Mouse (Mus musculus) liver, embryonic 13.5 days (tissue): Measurements from ENCODE around the gene Fat2. TPM values are rescaled to one million over a fixed set of nuclear protein-coding genes. Genes with fewer than 3 reads are reported as not detected.

Experiments
- ATAC-seq: fragments of 200-750 bp; cut with Nextera tagmentation; 2 replicates; pipeline ENCODE4 v1.8.0; 2017; ENCODE audit warnings: low read depth, mild to moderate bottlenecking, moderate number of reproducible peaks, moderate library complexity
- DNase-seq: peaks from one replicate; pipeline ENCODE4 v3.0.0; 2022
- H3K27ac ChIP-seq: fragments of 300-500 bp; sonication (generic); 2 replicates; pipeline ENCODE4 v1.5.1; 2015; ENCODE audit warnings: moderate library complexity, mild to moderate bottlenecking, inconsistent platforms
- H3K27me3 ChIP-seq: fragments of 300-500 bp; sonication (generic); 2 replicates; pipeline ENCODE4 v1.6.1; 2015; ENCODE audit warnings: mild to moderate bottlenecking, inconsistent platforms
- H3K36me3 ChIP-seq: fragments of 300-500 bp; sonication (generic); 2 replicates; pipeline ENCODE4 v1.6.1; 2015; ENCODE audit warnings: mild to moderate bottlenecking, inconsistent platforms
- H3K4me1 ChIP-seq: fragments of 300-500 bp; sonication (generic); replicated peaks from 2 replicates; pipeline ENCODE4 v1.6.1; 2015; ENCODE audit warnings: inconsistent platforms
- H3K4me2 ChIP-seq: fragments of 300-500 bp; sonication (generic); 2 replicates; pipeline ENCODE4 v1.6.1; 2015; ENCODE audit warnings: inconsistent platforms, mild to moderate bottlenecking, moderate library complexity
- H3K4me3 ChIP-seq: fragments of 300-500 bp; sonication (generic); replicated peaks from 2 replicates; pipeline ENCODE4 v1.5.1; 2015; ENCODE audit warnings: mild to moderate bottlenecking, inconsistent platforms
- H3K9ac ChIP-seq: fragments of 300-500 bp; sonication (generic); 2 replicates; pipeline ENCODE4 v1.6.1; 2015; ENCODE audit warnings: mild to moderate bottlenecking, inconsistent platforms
- H3K9me3 ChIP-seq: fragments of 300-500 bp; sonication (generic); replicated peaks from 2 replicates; pipeline ENCODE4 v1.6.1; 2016; ENCODE audit warnings: inconsistent platforms
- WGBS: fragments of 180-500 bp; shearing (Covaris S2); methylation state at CpG from one replicate; pipeline ENCODE4 v1.1.7; 2015; ENCODE audit not compliant: insufficient replicate concordance; 5-methylcytosine and 5-hydroxymethylcytosine counted together
- polyA plus RNA-seq: library from polyadenylated mRNA; unstranded; fragments of >200 nt; fragmentation: Nextera tagmentation; extraction: Ambion mirVana; gene quantifications from 2 replicates; pipeline ENCODE4 v1.2.1, GENCODE M21; 2015

Fat2 gene
- polyA plus RNA-seq, 1 experiment from 2014 or later, result not detected

DNA sequence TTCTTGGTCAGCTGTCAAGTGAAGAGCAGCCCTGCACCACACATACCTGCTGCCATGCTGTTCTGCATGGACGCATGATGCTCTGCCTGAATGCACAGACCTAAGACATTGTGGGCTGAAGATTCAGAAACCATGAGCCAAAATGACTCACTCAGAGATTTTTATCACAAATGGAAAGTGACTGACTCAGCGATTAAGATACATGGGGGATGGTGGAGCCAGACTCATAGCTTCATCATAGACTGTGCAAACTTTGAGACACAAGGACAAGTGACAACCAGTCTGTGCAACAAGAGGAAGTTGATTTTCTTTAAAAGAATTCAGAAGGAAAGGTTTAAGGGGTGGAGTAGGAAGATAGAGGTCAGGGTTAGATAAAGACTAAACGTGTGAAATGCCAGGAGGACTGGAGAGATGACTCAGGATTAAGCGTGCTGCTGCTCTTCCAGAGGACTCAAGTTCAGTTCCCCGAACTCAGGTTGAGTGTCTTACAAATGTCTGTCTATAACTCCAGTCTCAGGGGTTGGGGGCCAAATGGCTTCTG lies 46.4 kb downstream of the Fat2 start:
- H3K27me3 ChIP-seq, result no peaks in the 10 kb centered on the region
- no peak overlapping the region for H3K27ac ChIP-seq
- no peak overlapping the region for H3K4me3 ChIP-seq
- no peaks in the 10 kb centered on the region for H3K36me3 ChIP-seq
- no peak overlapping the region for H3K4me2 ChIP-seq
- ATAC-seq (no peak), DNase-seq (no peak)
- no peak overlapping the region for H3K9ac ChIP-seq
- no peaks in the 10 kb centered on the region for H3K9me3 ChIP-seq
- H3K4me1 ChIP-seq, result no peaks in the 10 kb centered on the region
- WGBS, result 39% methylated on average over 5 of the region's 5 CpGs

DNA sequence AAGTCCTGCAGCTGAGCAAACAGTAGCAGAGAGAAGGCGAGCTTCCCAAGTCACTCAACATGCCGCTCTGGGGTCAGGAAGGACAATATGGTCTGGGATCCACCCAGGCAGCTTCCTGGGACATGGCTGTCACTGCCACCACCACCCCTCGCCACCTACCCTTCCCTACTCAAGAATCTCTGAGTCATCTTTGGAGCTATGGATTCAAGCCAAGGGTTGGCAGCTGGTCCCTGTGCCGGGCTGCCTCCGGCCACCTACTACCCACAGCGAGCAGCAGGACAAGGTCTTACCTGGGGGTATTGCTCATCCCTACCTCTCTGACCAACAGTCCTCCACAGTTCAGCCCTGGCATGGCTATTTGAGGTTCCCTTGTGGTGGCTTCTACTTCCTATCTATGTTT lies 61.6 kb downstream of the Fat2 start:
- 66% methylated on average over 6 of the region's 6 CpGs for WGBS
- H3K9ac ChIP-seq, result no peak overlapping the region
- no peak overlapping the region for H3K4me3 ChIP-seq
- ATAC-seq (no peak), DNase-seq (no peak)
- no peaks in the 10 kb centered on the region for H3K9me3 ChIP-seq
- no peaks in the 10 kb centered on the region for H3K4me1 ChIP-seq
- H3K36me3 ChIP-seq, result no peaks in the 10 kb centered on the region
- H3K27me3 ChIP-seq, result no peaks in the 10 kb centered on the region
- no peak overlapping the region for H3K27ac ChIP-seq
- H3K4me2 ChIP-seq, result no peak overlapping the region

DNA sequence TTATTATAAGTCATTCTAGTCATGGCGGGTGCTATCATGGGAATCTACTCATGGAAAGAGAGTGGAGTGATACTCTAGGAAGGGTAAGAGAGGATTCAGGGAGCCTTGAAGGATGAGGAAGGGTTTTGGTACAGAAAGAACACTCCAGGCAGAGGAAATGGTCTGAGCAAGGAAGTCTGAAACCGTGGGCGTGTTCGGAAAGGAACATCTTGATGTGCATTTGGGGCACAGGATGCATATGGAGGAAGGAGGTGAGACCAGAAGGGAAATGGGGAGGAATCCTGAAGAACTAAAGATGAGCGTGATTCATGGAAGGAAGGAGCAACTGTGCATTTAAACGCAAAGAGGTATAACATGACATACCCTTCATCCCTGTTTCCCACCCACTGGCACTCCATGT lies 67.8 kb downstream of the Fat2 start:
- Histone ChIP-seq H3K27me3 (no peaks in the 10 kb centered on the region), H3K4me1 (no peaks in the 10 kb centered on the region), H3K4me2 (no peak overlapping the region), H3K9me3 (no peaks in the 10 kb centered on the region), H3K9ac (no peak overlapping the region), H3K4me3 (no peak overlapping the region), H3K36me3 (no peaks in the 10 kb centered on the region), H3K27ac (no peak overlapping the region)
- ATAC-seq, result no peak
- DNase-seq, result no peak
- 65% methylated on average over 6 of the region's 6 CpGs for WGBS

DNA sequence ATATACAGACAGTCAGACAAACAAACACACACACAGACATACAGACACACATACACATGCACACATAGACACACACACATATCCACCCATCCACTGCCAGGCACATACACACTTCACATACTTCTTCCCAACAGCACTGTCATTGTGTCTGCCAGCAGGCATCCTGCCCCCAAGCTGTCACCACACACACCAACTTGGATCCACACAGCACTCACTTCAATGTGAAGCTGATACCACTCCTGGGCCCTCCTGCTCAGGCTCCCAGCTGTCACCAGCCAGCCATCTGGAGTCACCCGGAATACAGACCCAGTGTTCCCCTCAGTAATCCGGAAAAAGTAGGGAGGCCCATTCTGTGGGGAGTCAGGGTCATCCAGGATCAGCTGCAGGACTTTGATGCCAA lies 70.7 kb downstream of the Fat2 start:
- 0 out of 2 replicates have a peak, but pooled peaks cover 2% of the 10 kb centered on the region for H3K27me3 ChIP-seq
- no peaks in the 10 kb centered on the region for H3K9me3 ChIP-seq
- H3K9ac ChIP-seq, result no peak overlapping the region
- H3K36me3 ChIP-seq, result no peaks in the 10 kb centered on the region
- H3K27ac ChIP-seq, result no peak overlapping the region
- 35% methylated on average over 2 of the region's 2 CpGs for WGBS
- H3K4me2 ChIP-seq, result no peak overlapping the region
- ATAC-seq (no peak), DNase-seq (no peak)
- H3K4me1 ChIP-seq, result no peaks in the 10 kb centered on the region
- H3K4me3 ChIP-seq, result no peak overlapping the region

DNA sequence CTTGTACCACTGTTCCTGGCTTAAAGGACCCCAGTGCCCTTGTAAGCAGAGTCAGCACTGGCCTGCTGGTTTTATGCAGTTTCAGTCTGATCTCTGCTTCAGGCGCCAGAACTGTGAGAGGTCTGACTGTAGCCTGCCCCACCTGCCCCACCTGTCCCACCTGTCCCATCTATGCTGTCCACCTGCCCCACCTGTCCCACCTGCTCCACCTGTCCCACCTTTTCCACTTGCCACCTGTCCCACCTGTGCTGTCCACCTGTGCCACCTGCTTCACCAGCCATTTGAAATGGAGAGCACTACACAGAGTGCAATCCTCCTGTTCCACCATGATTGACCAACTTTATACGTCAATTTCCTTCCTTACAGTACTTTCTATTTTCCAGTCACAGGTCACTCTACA lies 72.0 kb downstream of the Fat2 start:
- Histone ChIP-seq H3K4me1 (no peaks in the 10 kb centered on the region), H3K4me2 (no peak overlapping the region), H3K4me3 (no peak overlapping the region), H3K27me3 (0 out of 2 replicates have a peak, but pooled peaks cover 2% of the 10 kb centered on the region), H3K9ac (no peak overlapping the region), H3K9me3 (no peaks in the 10 kb centered on the region), H3K36me3 (no peaks in the 10 kb centered on the region), H3K27ac (no peak overlapping the region)
- DNase-seq, result no peak
- no peak for ATAC-seq
- WGBS, result 54% methylated on average over 2 of the region's 2 CpGs

DNA sequence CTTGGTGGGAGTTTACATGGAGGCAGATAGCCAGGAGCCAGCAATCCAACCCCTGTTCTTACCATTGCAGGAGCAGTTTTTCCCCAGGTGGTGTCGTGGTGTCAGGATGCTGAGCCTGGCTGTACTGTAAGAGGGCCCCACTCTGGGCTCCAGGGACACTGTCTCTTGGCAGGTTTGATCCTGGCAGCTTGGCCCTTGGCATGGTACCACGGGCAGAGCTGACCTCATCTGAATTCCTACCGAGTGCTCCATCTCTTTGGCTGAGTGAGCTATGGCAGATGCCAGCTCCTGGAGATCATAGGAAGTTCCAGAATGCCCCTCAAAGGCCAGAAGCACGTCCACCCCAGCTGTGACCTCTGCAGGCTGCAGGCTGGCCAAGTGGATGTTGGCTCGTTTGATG lies 74.4 kb downstream of the Fat2 start:
- Histone ChIP-seq H3K9me3 (no peaks in the 10 kb centered on the region), H3K4me1 (no peaks in the 10 kb centered on the region), H3K4me3 (no peak overlapping the region), H3K4me2 (no peak overlapping the region), H3K27me3 (0 out of 2 replicates have a peak, but pooled peaks cover 2% of the 10 kb centered on the region), H3K36me3 (no peaks in the 10 kb centered on the region), H3K9ac (no peak overlapping the region), H3K27ac (no peak overlapping the region)
- DNase-seq (no peak), ATAC-seq (no peak)
- 48% methylated on average over 5 of the region's 5 CpGs for WGBS

DNA sequence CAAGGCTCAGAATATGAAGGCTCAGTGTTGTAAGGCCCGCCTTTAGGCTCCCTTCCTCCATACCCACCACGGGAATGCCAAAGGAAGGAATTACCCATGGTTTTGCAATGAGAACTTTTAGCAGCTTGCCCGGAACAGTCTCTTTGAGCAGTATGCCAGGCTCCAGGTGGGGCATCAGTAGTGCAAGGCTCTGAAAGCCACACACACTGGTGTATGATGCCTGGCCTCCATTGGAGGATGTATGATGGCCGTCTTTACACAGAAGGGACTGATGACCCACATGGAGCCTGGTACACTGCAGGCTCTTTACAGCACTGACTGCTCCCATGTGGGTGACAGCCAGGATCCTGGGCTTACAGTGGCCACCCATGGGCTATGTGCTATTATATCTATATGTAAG lies 75.3 kb downstream of the Fat2 start:
- Histone ChIP-seq H3K4me2 (no peak overlapping the region), H3K36me3 (no peaks in the 10 kb centered on the region), H3K4me1 (no peaks in the 10 kb centered on the region), H3K27me3 (0 out of 2 replicates have a peak, but pooled peaks cover 2% of the 10 kb centered on the region), H3K4me3 (no peak overlapping the region), H3K9ac (no peak overlapping the region), H3K9me3 (no peaks in the 10 kb centered on the region), H3K27ac (no peak overlapping the region)
- ATAC-seq (no peak), DNase-seq (no peak)
- WGBS, result 58% methylated on average over 4 of the region's 4 CpGs

DNA sequence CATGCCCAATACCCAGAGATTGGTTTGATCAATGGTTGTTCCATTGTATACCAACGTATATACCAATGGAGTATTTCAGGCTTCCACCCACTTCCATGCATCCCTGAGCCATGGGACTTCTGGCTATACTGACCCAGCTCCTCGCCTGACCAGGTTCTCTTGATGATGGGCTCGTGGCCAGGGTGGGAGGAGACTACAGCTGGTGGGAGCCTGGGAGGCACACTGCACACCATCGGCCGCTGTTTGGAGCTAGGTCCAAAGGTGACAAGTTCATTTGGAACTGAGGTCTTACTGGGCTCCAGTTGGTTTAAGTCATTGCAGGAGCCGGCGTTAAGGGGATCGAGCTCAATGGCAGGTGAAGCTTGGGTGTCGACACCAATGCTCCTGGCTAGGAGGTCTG lies 83.0 kb downstream of the Fat2 start:
- Histone ChIP-seq H3K9me3 (no peaks in the 10 kb centered on the region), H3K4me2 (no peak overlapping the region), H3K36me3 (no peaks in the 10 kb centered on the region), H3K4me3 (no peak overlapping the region), H3K9ac (no peak overlapping the region), H3K27ac (no peak overlapping the region), H3K4me1 (no peaks in the 10 kb centered on the region), H3K27me3 (no peaks in the 10 kb centered on the region)
- 63% methylated on average over 9 of the region's 9 CpGs for WGBS
- DNase-seq (no peak), ATAC-seq (no peak)

DNA sequence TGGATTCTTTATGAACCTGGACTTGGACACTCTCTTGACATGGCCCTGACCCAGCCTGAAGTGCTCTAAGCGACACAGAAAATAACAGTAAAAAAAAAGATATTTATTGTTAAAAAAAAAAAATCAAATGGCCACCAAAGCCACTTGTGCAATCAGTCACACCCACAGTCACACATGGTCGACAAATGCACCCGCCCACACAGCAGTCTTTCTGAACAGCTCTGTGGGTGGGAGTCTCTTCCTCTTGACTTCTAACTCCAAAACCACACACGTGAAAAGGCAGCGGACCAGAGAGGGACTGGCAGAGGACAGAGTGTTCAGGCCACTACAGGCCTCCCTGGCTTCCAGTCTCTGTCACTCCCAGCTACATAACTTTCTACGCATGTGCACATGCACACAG lies 85.8 kb downstream of the Fat2 start:
- Histone ChIP-seq H3K9ac (no peak overlapping the region), H3K27me3 (no peaks in the 10 kb centered on the region), H3K4me2 (no peak overlapping the region), H3K4me1 (no peaks in the 10 kb centered on the region), H3K9me3 (no peaks in the 10 kb centered on the region), H3K36me3 (no peaks in the 10 kb centered on the region), H3K4me3 (no peak overlapping the region), H3K27ac (no peak overlapping the region)
- no peak for ATAC-seq
- 43% methylated on average over 6 of the region's 6 CpGs for whole genome bisulfite sequencing
- DNase-seq, result no peak

DNA sequence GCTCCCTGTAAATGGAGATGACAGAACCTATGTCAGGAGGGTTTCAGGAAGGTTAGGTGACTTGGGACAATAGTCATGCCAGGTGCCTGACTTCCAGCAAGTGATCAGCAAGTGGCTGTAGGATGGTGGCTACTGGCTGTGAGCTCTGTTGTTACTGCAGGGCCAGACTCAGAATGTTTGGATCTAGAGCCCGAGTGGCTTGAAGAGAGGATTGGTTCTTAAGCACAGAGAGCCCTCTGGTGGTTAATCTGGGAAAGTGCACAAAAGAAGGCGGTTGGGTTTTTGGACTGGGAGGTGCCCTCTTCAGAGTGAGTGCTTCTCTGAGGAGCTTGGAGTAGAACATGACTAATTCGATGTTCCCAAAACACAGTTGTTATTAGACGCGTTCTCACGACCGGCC lies 95.8 kb downstream of the Fat2 start:
- no peak overlapping the region for H3K4me2 ChIP-seq
- WGBS, result 51% methylated on average over 7 of the region's 7 CpGs
- no peak overlapping the region for H3K9ac ChIP-seq
- H3K4me1 ChIP-seq, result peaks cover 8% of the 10 kb centered on the region; the same call in 1 of the 2 replicates
- no peak overlapping the region for H3K27ac ChIP-seq
- H3K36me3 ChIP-seq, result no peaks in the 10 kb centered on the region
- H3K27me3 ChIP-seq, result no peaks in the 10 kb centered on the region
- no peaks in the 10 kb centered on the region for H3K9me3 ChIP-seq
- H3K4me3 ChIP-seq, result no peak overlapping the region
- ATAC-seq, result no peak
- DNase-seq, result peak; percentile 27

DNA sequence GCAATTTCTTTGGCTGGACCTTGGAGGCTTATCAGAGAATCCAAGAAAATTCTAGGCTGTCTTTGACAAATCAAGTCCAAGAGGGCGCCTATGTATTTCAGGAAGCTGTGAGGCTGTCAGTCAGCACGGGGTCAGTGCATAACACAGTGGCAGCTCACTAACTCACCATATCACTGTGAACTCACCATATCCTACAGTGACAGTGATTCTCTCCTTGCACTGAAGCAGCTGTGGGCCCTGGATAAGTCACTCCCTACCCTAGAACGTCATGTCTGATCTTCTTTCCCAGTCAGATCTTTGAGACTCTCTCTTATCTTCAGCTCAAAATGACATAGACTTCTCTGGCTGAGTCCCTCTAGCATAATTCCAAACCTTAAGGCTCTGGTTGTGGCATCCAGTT lies 96.9 kb downstream of the Fat2 start:
- Histone ChIP-seq H3K27ac (no peak overlapping the region), H3K36me3 (no peaks in the 10 kb centered on the region; the same call in 1 of the 2 replicates), H3K4me3 (no peak overlapping the region), H3K9ac (no peak overlapping the region), H3K9me3 (no peaks in the 10 kb centered on the region), H3K4me1 (peaks cover 8% of the 10 kb centered on the region; the same call in 1 of the 2 replicates), H3K4me2 (no peak overlapping the region), H3K27me3 (no peaks in the 10 kb centered on the region)
- DNase-seq (no peak), ATAC-seq (peak; percentile 57)
- 27% methylated on average over 3 of the region's 3 CpGs for WGBS

DNA sequence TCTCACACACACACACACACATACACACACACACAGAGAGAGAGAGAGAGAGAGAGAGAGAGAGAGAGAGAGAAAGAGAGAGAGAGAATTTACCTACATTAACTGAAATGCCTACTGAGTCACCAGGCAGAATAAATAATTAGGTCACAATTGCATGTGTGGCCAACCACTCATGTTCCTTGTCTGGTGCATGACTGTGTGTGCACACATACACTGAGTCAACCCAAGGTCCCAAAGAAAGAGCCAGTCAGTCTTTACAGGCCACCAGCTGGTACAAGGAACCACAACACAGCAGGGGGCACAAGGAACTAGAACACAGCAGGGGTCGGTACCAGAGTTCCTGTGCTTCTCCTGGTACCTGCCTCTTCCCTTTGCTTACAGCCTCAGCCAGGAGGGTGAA lies 99.5 kb downstream of the Fat2 start:
- Histone ChIP-seq H3K4me1 (peaks cover 8% of the 10 kb centered on the region; the same call in 1 of the 2 replicates), H3K9ac (no peak overlapping the region), H3K36me3 (peaks cover 16% of the 10 kb centered on the region), H3K9me3 (no peaks in the 10 kb centered on the region), H3K4me3 (no peak overlapping the region), H3K27ac (no peak overlapping the region), H3K4me2 (no peak overlapping the region), H3K27me3 (no peaks in the 10 kb centered on the region)
- ATAC-seq (no peak), DNase-seq (no peak)
- 42% methylated on average over 1 of the region's 1 CpGs for WGBS
